Mouse (Mus musculus): ENCODE measurements around the gene Shkbp1.

The Shkbp1 gene

DNA sequence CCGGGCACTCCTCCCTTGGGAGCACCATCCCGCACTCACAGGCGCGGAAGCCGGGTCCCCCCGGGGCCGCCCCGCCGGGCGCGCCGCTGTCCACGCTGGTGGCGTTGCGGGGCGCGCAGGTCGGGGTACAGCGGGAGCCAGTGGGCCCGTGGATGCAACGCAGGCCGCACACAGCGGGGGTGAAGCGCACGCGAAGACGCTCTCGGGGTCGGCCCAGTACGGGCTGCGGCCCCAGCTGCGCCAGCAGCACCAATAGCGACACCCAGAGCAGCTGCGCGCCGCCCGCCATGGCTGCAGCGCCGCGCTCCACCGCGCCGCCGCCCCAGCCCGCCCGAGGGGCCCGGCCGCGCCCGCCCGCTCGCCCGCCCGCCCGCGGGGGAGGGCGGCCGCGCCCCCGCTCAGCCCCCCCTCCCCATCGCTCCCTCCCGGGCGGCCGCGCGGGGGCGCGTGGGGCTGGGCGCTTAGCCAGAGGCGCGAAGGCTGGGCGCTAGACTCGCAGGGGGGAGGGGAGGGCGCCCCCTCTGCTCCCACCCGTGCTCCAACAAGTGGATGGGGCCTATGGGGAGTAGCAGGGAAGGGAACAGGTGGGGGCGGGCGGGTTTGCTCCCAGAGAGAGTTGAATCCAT is 22.4 kb downstream of the Shkbp1 start:
- DNase-seq (ENCODE audit: low spot score), result no peak

DNA sequence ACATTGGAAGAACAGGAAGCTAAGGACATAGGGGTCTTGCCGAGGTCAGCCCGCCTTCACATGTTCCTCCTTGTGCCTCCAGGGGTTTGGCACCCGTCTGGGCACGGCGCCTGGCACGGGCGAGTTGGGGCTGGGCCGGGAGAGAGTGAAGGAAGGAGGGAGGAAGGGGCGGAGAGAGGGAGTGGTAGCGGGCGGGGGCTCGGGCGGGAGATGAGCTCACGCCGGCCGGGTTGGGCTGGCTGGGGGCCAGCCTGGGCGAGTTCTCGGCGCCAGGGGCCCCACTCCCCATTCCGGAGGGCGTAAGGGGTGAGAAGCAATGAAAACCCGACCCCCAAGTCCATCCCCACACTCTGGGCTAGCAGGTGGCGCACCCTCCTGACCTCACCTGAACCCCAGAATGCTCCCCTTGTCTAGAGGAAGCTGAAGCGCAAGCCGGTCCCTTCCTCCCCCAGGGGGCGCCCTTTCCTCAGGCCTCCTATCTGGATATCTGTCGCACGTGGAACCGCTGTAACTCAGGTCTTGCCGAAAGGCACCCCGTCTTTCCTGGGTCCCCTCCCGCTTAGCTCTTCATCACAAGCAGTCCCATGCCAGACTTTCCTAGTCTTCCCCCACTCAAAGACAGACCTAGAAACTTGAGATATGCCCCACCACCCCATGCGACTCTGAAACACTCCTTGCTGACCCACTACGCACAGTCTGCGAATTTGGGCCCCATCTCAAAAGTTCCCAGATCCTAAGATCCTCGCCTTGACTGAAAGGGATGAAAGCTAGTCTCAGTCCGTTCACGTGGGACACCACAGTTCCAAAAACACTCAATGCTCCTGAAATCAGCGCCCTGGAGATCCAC is 23.2 kb downstream of the Shkbp1 start:
- DNase-seq (ENCODE audit: low spot score), result peak; percentile 76

DNA sequence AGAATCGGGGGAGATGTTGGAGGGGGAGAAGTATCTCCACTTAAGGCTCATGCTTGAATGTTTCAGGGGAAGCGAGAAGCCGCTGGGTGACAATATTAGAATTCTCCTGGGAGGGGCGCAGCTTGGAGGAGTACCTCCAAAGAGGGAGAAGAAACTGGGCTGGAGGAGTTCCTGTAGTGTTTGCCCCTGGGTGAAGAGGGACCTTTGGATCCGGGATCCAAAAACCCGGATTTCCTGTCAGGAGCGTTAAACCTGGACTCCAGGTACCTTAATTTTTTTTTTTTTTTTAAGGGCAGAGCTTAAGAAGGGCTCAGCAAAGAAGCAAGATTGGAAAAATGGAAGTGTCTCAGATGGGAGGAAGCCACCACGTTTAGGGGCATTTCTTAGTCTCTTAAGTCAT is 24.0 kb downstream of the Shkbp1 start:
- no peak for DNase-seq (ENCODE audit: low spot score)

DNA sequence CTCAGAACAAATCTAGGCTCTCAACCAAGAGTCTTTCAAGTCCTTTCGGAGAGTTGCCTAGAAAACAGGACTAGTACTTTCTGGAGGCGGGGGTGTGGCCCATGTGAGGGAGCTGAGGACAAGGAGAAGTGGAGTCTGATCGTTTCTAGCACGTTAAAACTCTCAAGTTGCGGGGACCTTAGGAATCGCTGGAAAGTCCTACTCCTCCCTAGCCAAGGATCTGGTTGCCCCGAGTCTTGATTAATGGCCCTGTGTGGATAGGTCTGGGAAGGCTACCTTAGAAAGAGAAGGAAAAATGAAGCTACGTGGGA is 24.3 kb downstream of the Shkbp1 start:
- no peak for DNase-seq (ENCODE audit: low spot score)

DNA sequence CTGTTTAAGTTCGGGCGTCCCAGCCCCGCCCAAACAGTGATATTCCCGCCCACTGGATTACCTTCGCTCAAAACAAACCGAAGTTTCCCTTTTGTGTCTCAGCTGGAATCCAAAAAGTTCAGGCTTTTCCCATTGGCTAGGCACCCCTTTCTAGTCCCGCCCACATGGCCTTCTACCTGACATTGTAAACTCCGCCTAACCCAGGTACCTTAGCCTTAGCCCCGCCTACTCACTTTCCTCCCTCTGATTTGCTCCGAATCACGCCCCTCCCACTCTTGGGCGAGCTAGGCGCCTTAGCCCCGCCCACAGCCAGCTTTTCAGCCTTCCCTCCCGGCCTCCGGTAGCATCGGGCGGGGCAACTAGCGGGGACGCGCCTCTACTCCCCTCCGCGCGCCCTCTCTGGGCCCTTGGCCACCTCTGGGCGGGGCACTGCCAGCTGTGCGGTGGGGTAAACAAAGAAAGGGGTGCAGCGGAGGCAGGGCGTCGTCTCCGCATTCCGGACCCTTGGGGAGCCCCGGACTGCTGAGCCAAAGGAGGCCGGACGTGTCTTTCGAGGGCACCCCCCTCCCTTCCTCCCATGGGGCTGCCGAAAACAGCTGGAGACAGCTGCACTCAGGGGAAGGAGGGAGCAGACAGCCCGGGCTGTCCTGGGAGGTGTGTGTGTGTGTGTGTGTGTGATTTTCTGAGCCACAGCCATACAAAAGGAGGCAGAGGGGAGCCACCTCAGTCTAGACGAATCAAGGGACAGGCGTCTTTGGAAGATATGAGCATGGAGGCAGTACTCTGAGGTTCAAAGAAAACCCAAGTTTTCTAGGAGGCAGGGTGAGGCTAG is 24.9 kb downstream of the Shkbp1 start:
- DNase-seq (ENCODE audit: low spot score), result peak; percentile 74

DNA sequence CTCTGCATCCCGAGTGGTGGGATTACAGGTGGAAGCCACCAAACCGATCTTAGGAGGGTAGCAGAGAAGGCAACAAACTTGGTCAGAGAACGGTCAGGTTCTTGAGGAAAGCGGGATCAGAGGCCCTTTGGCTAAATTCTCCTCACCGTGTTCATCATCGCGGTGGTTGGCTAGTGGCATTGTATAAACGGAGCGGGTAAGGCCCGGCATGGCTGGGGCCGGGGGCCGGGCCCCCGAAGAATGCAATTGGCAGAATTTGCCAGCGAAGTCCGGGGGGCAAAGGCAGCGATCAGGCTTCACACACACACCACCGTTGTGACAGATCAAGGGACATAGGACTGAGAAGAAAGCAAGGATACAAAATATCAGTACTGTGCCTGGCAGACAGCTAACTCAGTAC is 25.8 kb downstream of the Shkbp1 start:
- no peak for DNase-seq (ENCODE audit: low spot score)

DNA sequence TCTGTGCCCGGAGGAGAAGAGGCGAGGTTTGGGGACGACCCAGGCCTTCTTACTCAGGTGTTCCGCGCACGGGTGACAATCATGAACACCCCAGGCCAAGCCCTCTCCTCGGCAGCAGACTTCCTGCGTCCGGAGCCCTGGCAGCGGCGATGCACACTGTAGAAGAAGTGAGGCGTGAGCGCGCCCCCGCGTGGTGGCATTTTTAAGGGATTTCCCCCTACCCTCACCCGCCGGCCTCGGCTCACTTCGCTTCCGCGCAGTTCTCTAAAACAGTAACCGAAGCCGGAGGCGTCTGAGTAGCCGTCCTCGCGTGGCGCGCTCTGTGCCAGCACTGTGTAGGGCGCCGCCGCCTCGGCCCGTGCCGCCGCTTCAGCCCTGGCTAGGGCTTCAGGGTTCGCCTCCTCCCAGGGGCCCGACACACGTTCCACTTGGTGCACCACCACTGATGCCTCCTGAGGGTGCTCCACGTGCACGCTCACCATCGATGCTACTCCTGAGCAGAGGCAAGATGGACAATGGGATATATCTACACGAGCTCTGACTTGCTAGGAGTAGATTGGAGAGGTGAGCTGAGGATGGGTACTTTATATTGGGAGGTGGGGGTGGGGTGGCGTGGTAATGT is 26.4 kb downstream of the Shkbp1 start:
- peak; percentile 71 for DNase-seq (ENCODE audit: low spot score)

DNA sequence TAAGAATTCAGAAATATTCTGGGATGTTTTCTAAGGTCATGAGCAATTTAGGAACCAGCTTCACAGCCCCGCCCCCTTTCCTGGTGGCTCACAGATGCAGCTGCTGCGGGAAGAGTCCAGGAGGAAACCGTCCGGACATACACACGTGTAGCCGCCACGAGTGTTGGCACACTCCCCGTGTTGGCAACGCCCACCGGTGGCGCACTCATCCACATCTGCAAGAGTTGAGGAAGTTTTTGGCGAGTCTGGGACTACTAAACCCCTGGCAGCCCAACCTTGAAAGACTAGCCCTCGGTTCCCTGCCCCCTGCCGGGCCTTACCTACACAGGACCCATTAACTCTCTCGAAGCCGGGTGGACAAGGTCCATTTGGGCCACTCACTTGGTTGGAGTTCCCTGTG is 27.2 kb downstream of the Shkbp1 start:
- no peak for DNase-seq (ENCODE audit: low spot score)

DNA sequence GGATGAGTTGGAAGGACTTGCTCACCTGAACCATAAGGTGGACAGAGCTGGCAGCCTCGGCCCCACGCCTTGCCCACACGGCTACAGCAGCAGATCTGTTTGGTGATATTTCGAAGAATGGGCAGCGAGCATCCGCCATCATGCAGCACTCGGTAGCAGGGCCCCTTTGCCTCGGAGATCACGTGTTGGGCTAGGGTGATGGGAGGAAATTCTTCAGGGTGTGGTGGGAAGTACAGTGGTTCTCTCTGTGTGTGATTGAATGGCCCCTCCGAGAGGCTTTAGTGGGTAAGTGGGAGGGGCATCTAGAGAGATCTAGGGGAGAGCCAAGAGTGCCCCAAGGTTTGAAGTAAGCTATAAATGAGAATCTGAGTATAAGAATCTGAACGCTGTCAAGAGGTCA is 27.7 kb downstream of the Shkbp1 start:
- no peak for DNase-seq (ENCODE audit: low spot score)

DNA sequence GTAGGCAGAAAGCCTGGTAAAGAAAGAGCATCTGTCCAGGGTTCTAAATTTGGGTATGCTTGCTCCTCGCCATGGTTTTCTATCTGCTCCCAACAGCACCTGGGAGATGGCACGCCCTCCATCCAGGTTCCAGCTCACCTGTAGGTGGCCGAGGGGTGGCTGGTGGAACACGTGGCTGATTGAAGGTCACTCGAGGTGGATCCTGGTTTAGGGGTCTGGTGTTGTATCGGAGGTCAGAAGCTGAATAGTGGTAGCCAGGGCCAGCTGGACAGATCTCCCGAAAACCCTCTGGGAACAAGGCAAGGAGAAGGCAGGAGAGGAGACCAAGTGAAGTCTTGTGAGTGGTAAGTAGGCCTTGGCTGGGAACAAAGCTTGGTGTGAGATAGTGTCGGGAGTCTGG is 28.3 kb downstream of the Shkbp1 start:
- no peak for DNase-seq (ENCODE audit: low spot score)

DNA sequence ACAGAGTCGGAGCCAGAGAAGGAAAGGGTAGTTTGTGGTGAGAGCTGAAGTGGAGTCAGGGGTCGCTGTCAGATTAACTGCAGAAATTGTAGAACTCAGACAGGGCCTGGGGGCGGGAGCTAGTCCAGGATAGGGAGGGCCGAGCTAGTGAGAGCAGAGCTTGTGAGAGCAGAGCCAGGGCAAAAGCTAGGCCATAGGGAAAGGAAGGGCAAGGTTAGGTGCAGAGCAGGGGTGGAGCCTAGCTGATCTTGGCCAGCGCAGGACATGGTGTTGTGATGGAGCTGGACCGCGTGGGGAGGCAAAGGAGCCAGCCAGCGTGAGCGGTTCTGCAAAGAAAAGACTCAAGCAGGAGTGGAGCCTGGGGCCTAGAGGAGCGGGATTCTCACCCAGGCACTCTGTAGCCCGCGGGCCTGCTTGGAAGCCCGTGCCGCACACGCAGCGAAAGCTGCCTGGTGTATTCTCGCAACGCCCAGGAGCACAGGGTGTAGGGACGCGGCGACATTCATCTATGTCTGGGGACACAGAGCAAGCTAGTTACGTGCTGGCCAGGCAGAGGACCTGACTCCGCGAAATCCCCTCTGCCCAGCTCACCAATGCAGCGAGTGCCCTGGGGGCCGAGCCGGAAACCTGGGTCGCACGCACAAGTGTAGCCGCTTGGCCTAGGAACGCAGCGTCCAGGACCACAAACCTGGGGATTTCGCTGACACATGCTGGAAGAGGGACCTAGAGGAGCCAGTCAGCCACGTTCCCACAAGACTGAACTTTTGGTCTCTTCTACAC is 29.5 kb downstream of the Shkbp1 start:
- no peak for DNase-seq (ENCODE audit: low spot score)

DNA sequence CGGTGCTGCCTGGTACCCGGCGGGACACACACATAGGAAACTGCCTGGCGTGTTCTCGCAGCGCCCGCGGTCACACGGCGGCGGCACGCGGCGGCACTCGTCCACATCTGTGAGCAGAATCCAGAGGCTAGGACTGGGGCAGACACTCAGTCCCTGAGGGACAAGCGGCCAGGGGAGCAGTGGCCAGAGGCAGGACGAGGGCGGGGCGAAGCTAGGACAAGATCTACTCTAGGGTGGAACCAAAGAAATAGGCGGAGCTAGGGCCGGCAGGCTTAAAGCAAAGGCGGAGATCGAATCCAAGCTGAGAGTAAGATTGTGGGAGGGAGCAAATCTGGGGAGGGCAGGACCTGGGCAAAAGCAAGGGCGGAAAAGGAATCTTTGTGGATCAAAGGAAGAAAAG is 30.1 kb downstream of the Shkbp1 start:
- DNase-seq (ENCODE audit: low spot score), result no peak

DNA sequence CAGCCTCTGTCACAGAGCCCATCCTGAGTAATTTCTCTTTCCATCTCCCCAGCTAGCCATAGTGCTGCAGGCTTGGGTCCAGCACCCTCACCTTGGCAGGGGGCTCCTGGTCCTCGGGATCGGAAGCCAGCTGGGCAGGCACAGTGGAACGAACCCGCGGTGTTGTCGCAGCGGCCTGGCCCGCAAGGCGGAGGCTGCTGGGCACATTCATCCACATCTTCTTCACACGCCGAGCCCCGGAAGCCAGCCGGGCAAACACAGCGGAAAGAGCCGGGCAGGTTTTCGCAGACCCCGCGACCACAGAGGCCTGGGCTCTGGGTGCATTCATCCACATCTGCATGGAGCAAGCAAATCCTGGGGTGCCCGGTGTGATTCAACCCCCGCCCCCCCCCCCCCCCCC is 30.9 kb downstream of the Shkbp1 start:
- DNase-seq (ENCODE audit: low spot score), result no peak

DNA sequence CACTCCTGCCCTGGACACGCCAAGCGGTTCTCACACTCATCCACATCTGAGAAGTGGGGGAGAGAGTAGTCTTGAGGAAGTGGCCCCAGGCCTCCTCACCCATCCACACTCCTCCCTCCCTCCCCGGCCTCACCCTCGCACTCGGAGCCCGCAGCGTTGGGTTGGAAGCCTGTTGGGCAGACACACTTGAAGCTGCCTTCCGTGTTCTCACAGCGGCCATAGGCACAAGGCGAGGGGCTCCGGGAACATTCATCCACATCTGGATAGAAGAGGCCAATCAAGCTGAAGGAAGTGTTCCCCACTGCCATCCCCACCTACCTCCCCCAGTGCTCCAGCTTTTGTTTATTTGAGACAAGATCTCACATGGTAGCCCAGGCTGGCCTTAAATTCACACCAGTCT is 31.7 kb downstream of the Shkbp1 start:
- DNase-seq (ENCODE audit: low spot score), result no peak

DNA sequence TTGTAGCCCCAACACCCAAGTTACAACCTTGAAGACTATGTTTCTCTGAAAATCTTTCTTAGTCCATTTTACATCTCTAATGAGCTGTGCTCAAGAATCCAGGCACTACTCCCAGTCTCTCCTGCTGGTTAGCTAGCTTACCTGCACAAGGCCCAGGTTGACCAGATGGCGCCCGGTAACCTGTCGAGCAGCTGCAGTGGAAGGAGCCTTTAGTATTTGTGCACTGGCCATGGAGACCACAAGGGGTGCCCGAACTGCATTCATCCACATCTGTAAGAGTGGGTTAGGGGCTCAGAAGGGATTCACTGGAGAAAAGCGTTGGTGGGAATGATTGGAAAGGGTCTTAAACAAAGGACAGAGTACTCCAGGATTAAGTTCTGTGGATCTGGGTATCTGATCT is 32.8 kb downstream of the Shkbp1 start:
- no peak for DNase-seq (ENCODE audit: low spot score)

DNA sequence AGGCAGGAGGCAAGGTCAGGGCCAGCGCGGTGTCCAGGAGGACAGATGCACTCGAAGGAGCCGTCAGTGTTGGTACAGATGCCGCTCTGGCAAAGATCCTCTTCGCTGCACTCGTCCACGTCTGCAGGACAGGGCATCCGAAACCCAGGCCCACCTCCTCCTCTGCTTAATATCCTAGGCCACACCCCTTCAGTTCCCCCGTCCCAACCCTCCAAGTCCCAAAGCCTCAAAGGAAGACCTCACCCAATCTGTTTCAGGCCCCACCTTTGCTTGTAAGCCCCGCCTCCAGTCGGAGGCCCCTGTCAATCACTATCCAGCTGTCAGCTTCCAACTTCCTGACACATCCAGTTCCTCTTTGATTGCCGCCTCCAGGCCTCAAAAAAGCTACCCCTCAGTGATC is 33.5 kb downstream of the Shkbp1 start:
- DNase-seq (ENCODE audit: low spot score), result no peak

DNA sequence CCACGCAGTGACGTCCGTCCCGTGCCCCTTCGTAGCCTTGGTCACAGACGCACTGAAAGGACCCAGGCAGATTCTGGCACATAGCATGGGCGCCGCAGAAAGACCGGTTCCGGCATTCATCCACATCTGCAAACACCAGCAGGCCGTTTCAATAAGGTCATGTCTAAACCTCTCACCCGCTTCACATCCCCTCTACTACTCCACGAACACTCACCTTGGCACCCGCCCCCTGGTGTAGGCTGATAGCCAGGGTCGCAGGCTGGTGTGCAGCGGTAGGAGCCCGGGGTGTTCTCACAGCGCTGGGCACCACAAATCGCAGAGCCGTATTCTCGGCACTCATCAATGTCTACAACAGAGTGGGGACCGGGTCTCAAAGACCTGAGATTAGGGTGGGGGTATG is 36.4 kb downstream of the Shkbp1 start:
- no peak for DNase-seq (ENCODE audit: low spot score)

DNA sequence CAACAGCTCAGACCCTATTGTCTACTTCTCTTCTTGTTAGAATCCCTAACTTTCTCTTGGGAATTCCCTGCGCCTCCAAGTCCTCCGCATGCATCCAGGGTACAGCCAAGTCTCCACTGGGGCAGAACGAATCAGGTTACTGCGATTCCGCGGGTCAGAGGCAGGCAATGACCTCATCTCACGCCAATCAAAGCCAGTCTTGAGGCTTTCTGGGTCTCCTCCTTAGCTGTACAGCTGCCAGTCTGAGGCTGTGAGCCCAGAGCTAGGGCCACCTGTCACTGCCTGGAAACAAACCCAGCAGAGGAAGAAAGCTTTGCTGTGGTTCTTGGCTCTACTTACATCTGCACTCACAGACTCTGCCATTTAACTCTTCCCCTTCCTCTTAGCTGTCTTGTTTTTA is 39.9 kb downstream of the Shkbp1 start:
- no peak for DNase-seq (ENCODE audit: low spot score)

DNA sequence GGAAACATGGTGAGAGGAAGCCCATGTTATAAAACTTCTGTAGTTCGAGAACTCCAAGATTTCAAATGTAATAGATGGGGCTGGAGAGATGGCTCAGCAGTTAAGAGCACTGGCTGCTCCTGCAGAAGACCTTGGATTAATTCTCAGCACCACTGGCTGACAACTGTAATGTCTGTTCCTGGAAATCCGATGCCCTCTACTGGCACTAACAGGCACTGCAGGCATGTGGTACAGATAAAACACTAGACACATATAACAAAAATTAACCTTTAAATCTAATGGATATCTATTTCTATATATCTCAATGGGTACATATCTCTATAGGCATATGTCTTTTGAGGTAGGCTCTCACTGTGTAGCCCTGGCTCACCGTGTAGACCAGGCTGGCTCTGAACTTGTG is 41.4 kb downstream of the Shkbp1 start:
- DNase-seq (ENCODE audit: low spot score), result no peak

DNA sequence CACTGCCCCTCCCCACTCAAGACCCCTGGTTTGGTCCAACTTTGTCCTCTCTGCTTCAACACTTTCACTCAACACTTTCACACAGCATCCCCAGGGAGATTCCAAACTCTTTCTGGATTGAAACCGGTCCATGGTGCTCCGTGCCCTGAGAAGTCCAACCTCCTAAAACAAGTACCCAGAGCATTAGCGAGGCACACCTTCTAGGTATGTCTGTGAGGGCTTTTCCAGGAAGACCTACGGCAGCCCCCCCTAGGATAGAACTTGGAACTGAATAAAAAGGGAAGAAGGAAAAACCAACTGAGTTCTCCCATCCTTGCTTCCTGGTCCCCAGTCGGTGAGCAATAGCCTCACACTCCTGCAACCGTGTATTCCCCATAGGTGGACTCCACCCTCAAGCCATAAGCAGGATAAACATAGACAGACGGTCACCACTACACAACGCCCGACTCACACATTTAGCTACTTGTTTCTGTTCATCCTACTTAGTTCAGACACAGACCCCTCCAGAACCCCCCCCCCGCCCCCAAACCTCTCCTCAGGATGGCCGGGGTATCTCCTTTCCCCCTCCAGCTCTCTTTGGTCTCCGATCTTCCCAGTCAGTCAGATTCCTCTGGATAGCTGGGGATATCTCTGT is 44.1 kb downstream of the Shkbp1 start:
- no peak for DNase-seq (ENCODE audit: low spot score)

DNA sequence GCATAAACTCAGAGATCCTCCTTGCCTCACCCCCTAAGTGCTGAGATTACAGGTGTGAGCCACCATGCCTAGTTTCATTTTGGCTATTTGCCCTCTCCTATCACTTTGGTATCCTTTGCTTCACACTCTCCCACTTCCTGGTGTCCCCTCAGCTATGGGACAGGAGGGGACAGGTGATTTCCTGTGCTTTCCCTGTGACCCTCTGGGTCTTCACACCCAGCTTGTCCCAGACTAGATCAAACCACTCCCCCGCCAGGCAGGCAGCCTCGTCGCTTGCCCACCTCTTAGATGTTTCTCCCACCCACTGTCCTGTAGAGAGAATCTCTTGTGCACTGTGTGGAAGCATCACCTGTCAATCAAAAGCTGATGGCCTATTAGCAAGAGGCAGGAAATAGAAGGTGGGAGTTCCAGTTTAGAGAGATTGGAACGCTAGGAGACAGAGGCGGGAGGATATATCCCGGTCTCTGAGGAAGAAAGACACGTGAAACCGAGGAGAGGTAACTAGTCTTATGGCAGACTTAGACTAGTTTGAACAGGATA is 44.8 kb downstream of the Shkbp1 start:
- no peak for DNase-seq (ENCODE audit: low spot score)
